Mouse (Mus musculus) adrenal gland, adult 8-10 months (tissue): ENCODE results near the gene Zcchc2. TPM values are rescaled to one million over a fixed set of nuclear protein-coding genes. Genes with fewer than 3 reads are reported as not detected.

Source experiments
- DNase-seq: peaks from one replicate; pipeline ENCODE4 v3.0.0; 2022
- total RNA-seq, 4 experiments: library from RNA; stranded (reverse); gene quantifications; 2 replicates each; pipeline ENCODE4 v1.2.4; 2022

Gene Zcchc2
- total RNA-seq, 4 experiments from 2014 or later: 18.1 to 20.1 (median 19.8) TPM

GRCm38 (mm10) chr1:106073166-106073565, 83.0 kb downstream of the Zcchc2 start:
- no peak for DNase-seq

- DNase-seq: no peak
Measured at GRCm38 (mm10) chr1:106074141-106074540, 83.9 kb downstream of the Zcchc2 start.

- no peak for DNase-seq
Measured at GRCm38 (mm10) chr1:106074656-106075055, 84.5 kb downstream of the Zcchc2 start.

DNA sequence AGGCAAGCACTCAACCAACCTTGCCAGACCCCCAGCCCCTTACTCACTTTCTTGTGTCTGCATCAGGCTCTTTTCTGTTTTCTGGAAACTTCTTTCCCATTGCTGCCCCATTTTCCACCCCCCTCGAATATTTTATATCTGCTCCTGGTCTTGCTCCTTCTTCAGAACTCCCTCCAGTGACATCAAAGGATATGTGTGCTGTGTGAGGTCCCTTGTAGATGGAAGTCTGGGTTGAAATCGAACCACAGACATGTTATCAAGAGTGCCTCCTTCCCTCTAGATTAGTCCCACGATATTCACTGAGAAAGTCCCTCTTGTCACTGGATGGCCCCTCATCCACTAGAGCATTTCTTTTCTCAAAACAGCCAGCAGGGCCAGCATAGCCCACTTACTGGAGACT, 86.4 kb downstream of the Zcchc2 start:
- no peak for DNase-seq

- DNase-seq: no peak
Measured at GRCm38 (mm10) chr1:106077166-106077565, 87.0 kb downstream of the Zcchc2 start.

Other genes with a start within 250 kb of the Zcchc2 start
- gene Tnfrsf11a, start 209.7 kb upstream of the Zcchc2 start, total RNA-seq: 1 to 10 TPM; 2.8 to 7.9 (median 5.4) TPM
- 10 to 100 TPM; 15.0 to 20.6 (median 17.5) TPM for gene Phlpp1, start 181.3 kb downstream of the Zcchc2 start, total RNA-seq